Mouse (Mus musculus) neural tube, embryonic 15.5 days (tissue): ENCODE data around the gene Fbxw5. TPM values are rescaled to one million over a fixed set of nuclear protein-coding genes. Genes with fewer than 3 reads are reported as not detected.

Source experiments
- ATAC-seq: fragments of 200-750 bp; cut with Nextera tagmentation; 2 replicates; pipeline ENCODE4 v1.8.0; 2017; ENCODE audit warnings: mild to moderate bottlenecking, moderate TSS enrichment, moderate library complexity; ENCODE audit not compliant: low FRiP score
- H3K27ac ChIP-seq: fragments of 300-500 bp; sonication (generic); replicated peaks from 2 replicates; pipeline ENCODE4 v1.5.1; 2015; ENCODE audit warnings: mild to moderate bottlenecking, inconsistent platforms
- H3K27me3 ChIP-seq: fragments of 300-500 bp; sonication (generic); replicated peaks from 2 replicates; pipeline ENCODE4 v1.6.1; 2015; ENCODE audit warnings: inconsistent platforms
- H3K36me3 ChIP-seq: fragments of 300-500 bp; sonication (generic); 2 replicates; pipeline ENCODE4 v1.6.1; 2015; ENCODE audit warnings: inconsistent platforms
- H3K4me1 ChIP-seq: fragments of 300-500 bp; sonication (generic); 2 replicates; pipeline ENCODE4 v1.6.1; 2015; ENCODE audit warnings: inconsistent platforms
- H3K4me2 ChIP-seq: fragments of 300-500 bp; sonication (generic); 2 replicates; pipeline ENCODE4 v1.6.1; 2015; ENCODE audit warnings: inconsistent platforms, mild to moderate bottlenecking, moderate library complexity
- H3K4me3 ChIP-seq: fragments of 300-500 bp; sonication (generic); replicated peaks from 2 replicates; pipeline ENCODE4 v1.5.1; 2015; ENCODE audit warnings: mild to moderate bottlenecking, inconsistent platforms
- H3K9ac ChIP-seq: fragments of 300-500 bp; sonication (generic); replicated peaks from 2 replicates; pipeline ENCODE4 v1.6.1; 2015; ENCODE audit warnings: mild to moderate bottlenecking, inconsistent platforms
- H3K9me3 ChIP-seq: fragments of 300-500 bp; sonication (generic); replicated peaks from 2 replicates; pipeline ENCODE4 v1.6.1; 2016; ENCODE audit warnings: inconsistent platforms
- WGBS: fragments of 180-500 bp; shearing (Covaris S2); methylation state at CpG from one replicate; pipeline ENCODE4 v1.1.7; 2015; ENCODE audit warnings: mixed read lengths; 5-methylcytosine and 5-hydroxymethylcytosine counted together
- polyA plus RNA-seq: library from polyadenylated mRNA; unstranded; fragments of >200 nt; fragmentation: Nextera tagmentation; extraction: Ambion mirVana; gene quantifications from 2 replicates; pipeline ENCODE4 v1.2.1, GENCODE M21; 2015

Gene Fbxw5
- polyA plus RNA-seq, 1 experiment from 2014 or later, result 134 TPM

GRCm38 (mm10) chr2:25501593-25502486, 1.3 kb downstream of the Fbxw5 start, which contains the start of gene C8g:
Gene C8g (minus strand): TSS chr2:25501719.
- Histone ChIP-seq H3K4me2 (peak within 1 kb of the TSS; percentile 98), H3K27ac (peak within 1 kb of the TSS; percentile 86), H3K9me3 (no peaks in the 10 kb centered on the region), H3K4me1 (peaks cover 18% of the 10 kb centered on the region), H3K36me3 (peaks cover 35% of the 10 kb centered on the region), H3K27me3 (no peaks in the 10 kb centered on the region), H3K4me3 (peak within 1 kb of the TSS; percentile 83), H3K9ac (peak within 1 kb of the TSS; percentile 96)
- ATAC-seq, result no peak; the same call in 1 of the 2 replicates
- 77% methylated on average over 20 of the region's 20 CpGs for WGBS

- Histone ChIP-seq H3K4me3 (no peak overlapping the region), H3K9ac (no peak overlapping the region), H3K27me3 (no peaks in the 10 kb centered on the region), H3K4me1 (peaks cover 18% of the 10 kb centered on the region), H3K9me3 (no peaks in the 10 kb centered on the region), H3K27ac (no peak overlapping the region), H3K4me2 (no peak overlapping the region), H3K36me3 (peaks cover 35% of the 10 kb centered on the region)
- no peak for ATAC-seq
- WGBS, result 82% methylated on average over 3 of the region's 3 CpGs
Measured at GRCm38 (mm10) chr2:25502726-25503125, 2.2 kb downstream of the Fbxw5 start.

- H3K4me1 ChIP-seq, result peaks cover 18% of the 10 kb centered on the region
- no peaks in the 10 kb centered on the region for H3K9me3 ChIP-seq
- ATAC-seq, result no peak
- no peaks in the 10 kb centered on the region for H3K27me3 ChIP-seq
- peaks cover 35% of the 10 kb centered on the region for H3K36me3 ChIP-seq
- no peak overlapping the region for H3K27ac ChIP-seq
- no peak overlapping the region for H3K4me2 ChIP-seq
- no peak overlapping the region for H3K9ac ChIP-seq
- WGBS, result 94% methylated on average over 19 of the region's 19 CpGs
- H3K4me3 ChIP-seq, result no peak overlapping the region
Measured at GRCm38 (mm10) chr2:25504538-25504937, 4.0 kb downstream of the Fbxw5 start.

- Histone ChIP-seq H3K27ac (no peak overlapping the region), H3K9me3 (no peaks in the 10 kb centered on the region)
- 100% methylated on average over 1 of the region's 1 CpGs for WGBS
Measured at GRCm38 (mm10) chr2:25505000-25505399, 4.5 kb downstream of the Fbxw5 start.

GRCm38 (mm10) chr2:25505860-25506259, 5.3 kb downstream of the Fbxw5 start:
- no peak overlapping the region for H3K4me2 ChIP-seq
- H3K9me3 ChIP-seq, result no peaks in the 10 kb centered on the region
- peaks cover 13% of the 10 kb centered on the region for H3K4me1 ChIP-seq
- no peak overlapping the region for H3K9ac ChIP-seq
- H3K27ac ChIP-seq, result no peak overlapping the region
- no peak for ATAC-seq
- no peak overlapping the region for H3K4me3 ChIP-seq
- H3K36me3 ChIP-seq, result peaks cover 35% of the 10 kb centered on the region
- WGBS, result 96% methylated on average over 4 of the region's 4 CpGs
- H3K27me3 ChIP-seq, result no peaks in the 10 kb centered on the region

More at GRCm38 (mm10) chr2:25505000-25505399, 4.5 kb downstream of the Fbxw5 start:
- Histone ChIP-seq H3K27me3 (no peaks in the 10 kb centered on the region), H3K4me3 (no peak overlapping the region), H3K9ac (no peak overlapping the region), H3K36me3 (peaks cover 35% of the 10 kb centered on the region), H3K4me2 (no peak overlapping the region), H3K4me1 (peaks cover 18% of the 10 kb centered on the region)
- no peak for ATAC-seq

- no peak overlapping the region for H3K4me2 ChIP-seq
- H3K27me3 ChIP-seq, result no peaks in the 10 kb centered on the region
- H3K36me3 ChIP-seq, result peaks cover 35% of the 10 kb centered on the region
- WGBS, result 38% methylated on average over 5 of the region's 5 CpGs
- H3K27ac ChIP-seq, result no peak overlapping the region
- no peak overlapping the region for H3K4me3 ChIP-seq
- no peaks in the 10 kb centered on the region for H3K9me3 ChIP-seq
- ATAC-seq, result no peak
- H3K4me1 ChIP-seq, result peaks cover 5% of the 10 kb centered on the region
- no peak overlapping the region for H3K9ac ChIP-seq
Measured at GRCm38 (mm10) chr2:25506964-25507363, 6.4 kb downstream of the Fbxw5 start.

GRCm38 (mm10) chr2:25509912-25510311, 9.4 kb downstream of the Fbxw5 start:
- H3K4me2 ChIP-seq, result no peak overlapping the region
- H3K9me3 ChIP-seq, result no peaks in the 10 kb centered on the region
- H3K4me3 ChIP-seq, result no peak overlapping the region
- ATAC-seq, result no peak
- H3K4me1 ChIP-seq, result no peaks in the 10 kb centered on the region
- no peak overlapping the region for H3K9ac ChIP-seq
- 65% methylated on average over 3 of the region's 3 CpGs for WGBS
- no peaks in the 10 kb centered on the region for H3K27me3 ChIP-seq
- H3K36me3 ChIP-seq, result peaks cover 14% of the 10 kb centered on the region
- H3K27ac ChIP-seq, result no peak overlapping the region

- no peak for ATAC-seq
- no peak overlapping the region for H3K27ac ChIP-seq
- H3K36me3 ChIP-seq, result peaks cover 66% of the 10 kb centered on the region
- no peaks in the 10 kb centered on the region for H3K27me3 ChIP-seq
- no peaks in the 10 kb centered on the region for H3K4me1 ChIP-seq
- H3K9ac ChIP-seq, result no peak overlapping the region
- H3K4me2 ChIP-seq, result no peak overlapping the region
- no peak overlapping the region for H3K4me3 ChIP-seq
- H3K9me3 ChIP-seq, result no peaks in the 10 kb centered on the region
- 94% methylated on average over 9 of the region's 9 CpGs for WGBS
Measured at GRCm38 (mm10) chr2:25526510-25527302, 26.2 kb downstream of the Fbxw5 start.

- H3K36me3 ChIP-seq, result peaks cover 23% of the 10 kb centered on the region
Measured at GRCm38 (mm10) chr2:25533707-25534106, 33.2 kb downstream of the Fbxw5 start.

GRCm38 (mm10) chr2:25534178-25534865, 33.8 kb downstream of the Fbxw5 start:
- H3K27ac ChIP-seq, result no peak overlapping the region
- ATAC-seq, result no peak
- 93% methylated on average over 3 of the region's 3 CpGs for WGBS

More at GRCm38 (mm10) chr2:25533707-25534106, 33.2 kb downstream of the Fbxw5 start:
- WGBS, result 90% methylated on average over 2 of the region's 2 CpGs
- H3K9me3 ChIP-seq, result no peaks in the 10 kb centered on the region
- ATAC-seq, result no peak
- no peaks in the 10 kb centered on the region for H3K4me1 ChIP-seq
- no peak overlapping the region for H3K4me3 ChIP-seq
- H3K9ac ChIP-seq, result no peak overlapping the region
- no peaks in the 10 kb centered on the region for H3K27me3 ChIP-seq
- no peak overlapping the region for H3K4me2 ChIP-seq
- no peak overlapping the region for H3K27ac ChIP-seq

GRCm38 (mm10) chr2:25534866-25535182, 34.3 kb downstream of the Fbxw5 start:
- H3K36me3 ChIP-seq, result peaks cover 13% of the 10 kb centered on the region

More at GRCm38 (mm10) chr2:25534178-25534865, 33.8 kb downstream of the Fbxw5 start:
- no peaks in the 10 kb centered on the region for H3K27me3 ChIP-seq
- no peaks in the 10 kb centered on the region for H3K9me3 ChIP-seq
- no peak overlapping the region for H3K4me2 ChIP-seq
- peaks cover 17% of the 10 kb centered on the region for H3K36me3 ChIP-seq
- H3K4me1 ChIP-seq, result no peaks in the 10 kb centered on the region
- no peak overlapping the region for H3K9ac ChIP-seq
- no peak overlapping the region for H3K4me3 ChIP-seq

More at GRCm38 (mm10) chr2:25534866-25535182, 34.3 kb downstream of the Fbxw5 start:
- 95% methylated on average over 2 of the region's 2 CpGs for WGBS
- no peak overlapping the region for H3K27ac ChIP-seq
- H3K4me3 ChIP-seq, result no peak overlapping the region
- no peak overlapping the region for H3K9ac ChIP-seq
- no peaks in the 10 kb centered on the region for H3K9me3 ChIP-seq
- no peaks in the 10 kb centered on the region for H3K4me1 ChIP-seq
- H3K27me3 ChIP-seq, result no peaks in the 10 kb centered on the region
- ATAC-seq, result no peak
- H3K4me2 ChIP-seq, result no peak overlapping the region
